Mouse (Mus musculus): ENCODE results near the gene Hsd17b1. TPM values are rescaled to one million over a fixed set of nuclear protein-coding genes. Genes with fewer than 3 reads are reported as not detected.

The Hsd17b1 gene
- polyA plus RNA-seq, 1 experiment, result not detected

DNA sequence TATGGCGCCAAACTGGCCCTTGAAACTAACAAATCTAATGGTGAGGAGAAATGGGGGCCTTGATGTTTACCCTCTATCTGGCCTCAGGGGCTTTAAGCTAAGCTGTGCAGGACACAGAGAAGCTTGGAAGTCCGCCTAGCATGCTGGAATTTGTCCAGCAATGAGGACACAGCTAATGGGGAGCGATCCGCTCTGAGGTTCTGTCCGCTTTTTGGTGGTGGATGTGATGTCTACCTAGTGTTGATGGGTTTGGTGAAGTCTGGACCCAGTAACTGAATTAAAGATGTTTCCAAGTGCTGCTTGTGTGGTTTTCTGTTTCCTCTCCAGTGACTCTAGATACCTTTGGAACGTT is 8.1 kb downstream of the Hsd17b1 start:
- 65% methylated on average over 6 of the region's 6 CpGs for WGBS
- peaks cover 16% of the 10 kb centered on the region for H3K4me1 ChIP-seq (ENCODE audit: control insufficient read depth, insufficient read depth, low read length)
- TF ChIP-seq POLR2A (IDR thresholded peaks at IDR 0.05; ENCODE audit: insufficient read depth, low read depth, low read length) (no peak), CTCF (IDR thresholded peaks at IDR 0.05; ENCODE audit: insufficient read depth, low read depth, low read length) (no peak)
- H3K27ac ChIP-seq (ENCODE audit: insufficient read depth, low read depth, low read length), result peak overlapping the region; percentile 67; the same call in 1 of the 2 replicates
- H3K4me3 ChIP-seq (ENCODE audit: insufficient read depth, low read depth, low read length), result no peak overlapping the region

DNA sequence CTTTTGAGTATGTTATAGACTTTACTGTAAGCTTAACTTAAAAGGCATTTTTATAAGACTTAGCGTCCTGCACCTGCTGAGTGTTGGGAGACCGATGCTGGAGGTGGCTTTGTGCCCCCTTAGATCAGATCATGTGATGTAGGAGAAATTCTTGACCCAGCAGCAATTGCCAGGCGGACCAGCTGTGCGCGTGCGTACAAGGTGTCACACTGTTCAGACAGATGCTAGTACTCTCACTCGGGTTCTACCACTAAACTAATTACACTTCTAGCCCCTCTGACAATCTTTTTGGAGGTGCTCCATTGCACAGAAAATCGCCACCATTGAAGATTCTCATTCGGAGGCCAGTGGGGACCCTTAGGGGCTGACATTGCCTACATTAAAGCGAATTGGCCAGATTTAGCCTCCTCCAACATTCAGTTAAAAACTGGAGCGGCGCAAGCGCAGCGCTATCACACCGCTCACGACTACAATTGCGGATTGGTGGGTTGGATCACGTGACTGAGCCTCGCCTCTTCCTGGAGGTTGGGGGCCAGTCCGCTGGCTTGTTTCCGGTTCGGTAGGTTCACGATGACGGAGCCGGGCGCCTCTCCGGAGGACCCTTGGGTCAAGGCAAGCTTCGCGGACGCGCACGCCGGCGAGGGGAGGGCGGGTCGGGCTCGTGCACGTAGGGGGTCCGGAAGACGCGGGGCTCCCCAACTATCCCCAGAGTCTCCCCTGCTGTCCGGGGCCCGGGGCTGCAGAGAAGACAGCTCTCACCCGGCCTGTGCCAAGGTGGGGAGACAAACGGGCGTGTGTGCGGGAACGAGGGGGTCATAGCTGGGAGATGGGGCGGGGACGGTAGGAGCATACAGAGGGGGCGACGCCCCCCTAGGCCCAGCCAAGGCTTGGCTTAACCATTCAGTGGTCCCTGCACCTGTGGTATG is 8.8 kb downstream of the Hsd17b1 start, which contains the start of gene Mlx:
TSS of gene Mlx (plus strand) at position 522 of the 926 bp plus-strand sequence.
- Histone ChIP-seq H3K4me1 (ENCODE audit: control insufficient read depth, insufficient read depth, low read length) (peaks cover 16% of the 10 kb centered on the region), H3K27ac (ENCODE audit: insufficient read depth, low read depth, low read length) (peak within 1 kb of the TSS; percentile 67), H3K4me3 (ENCODE audit: insufficient read depth, low read depth, low read length) (peak within 1 kb of the TSS; percentile 69)
- WGBS, result 1% methylated on average over 52 of the region's 52 CpGs
- no peak for TF ChIP-seq CTCF (IDR thresholded peaks at IDR 0.05; ENCODE audit: insufficient read depth, low read depth, low read length)
- TF ChIP-seq POLR2A (IDR thresholded peaks at IDR 0.05; ENCODE audit: insufficient read depth, low read depth, low read length), result peak; percentile 48; the same call in 1 of the 2 replicates

DNA sequence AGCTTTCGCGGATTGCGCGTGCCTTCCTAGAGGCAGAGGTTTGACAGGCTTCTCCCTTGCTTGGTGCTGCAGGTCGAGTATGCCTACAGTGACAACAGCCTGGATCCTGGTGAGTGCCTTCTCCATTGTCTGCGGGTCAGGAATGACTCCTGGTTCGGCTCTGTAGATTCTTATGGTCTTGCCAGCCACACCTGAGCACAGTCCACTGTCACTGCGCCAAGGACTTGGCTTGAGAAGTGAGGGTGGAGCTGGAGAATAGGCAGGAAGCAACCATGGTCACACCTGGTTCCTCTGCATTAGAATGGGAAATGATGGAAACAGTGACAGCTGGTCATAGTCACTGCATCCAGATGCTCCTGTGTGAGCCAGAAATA is 9.5 kb downstream of the Hsd17b1 start:
- H3K4me1 ChIP-seq (ENCODE audit: control insufficient read depth, insufficient read depth, low read length), result peaks cover 16% of the 10 kb centered on the region
- WGBS, result 5% methylated on average over 8 of the region's 8 CpGs
- H3K4me3 ChIP-seq (ENCODE audit: insufficient read depth, low read depth, low read length), result peak overlapping the region; percentile 69
- TF ChIP-seq CTCF (IDR thresholded peaks at IDR 0.05; ENCODE audit: insufficient read depth, low read depth, low read length), result no peak
- TF ChIP-seq POLR2A (IDR thresholded peaks at IDR 0.05; ENCODE audit: insufficient read depth, low read depth, low read length), result no peak
- H3K27ac ChIP-seq (ENCODE audit: insufficient read depth, low read depth, low read length), result no peak overlapping the region

DNA sequence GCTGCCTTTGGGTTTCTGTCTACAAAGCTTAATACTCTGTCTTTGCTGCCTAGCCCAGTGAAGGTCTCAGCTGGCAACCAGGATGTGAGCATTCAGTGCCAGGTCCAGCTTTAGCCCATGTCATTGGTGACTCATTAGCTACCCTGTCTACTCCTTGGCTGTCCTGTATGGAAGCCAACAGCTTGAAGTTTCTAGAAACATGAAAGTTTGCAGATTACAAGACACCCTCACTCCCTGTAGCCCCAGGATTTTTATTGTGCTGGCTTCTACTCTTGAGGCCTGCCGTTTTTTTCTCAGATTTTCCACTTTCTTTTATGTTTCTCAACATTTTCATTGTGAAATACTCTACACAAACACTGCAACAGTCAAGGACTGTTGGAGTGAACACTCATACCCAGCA is 11.7 kb downstream of the Hsd17b1 start:
- TF ChIP-seq CTCF (IDR thresholded peaks at IDR 0.05; ENCODE audit: insufficient read depth, low read depth, low read length), result no peak
- TF ChIP-seq POLR2A (IDR thresholded peaks at IDR 0.05; ENCODE audit: insufficient read depth, low read depth, low read length), result no peak
- H3K4me1 ChIP-seq (ENCODE audit: control insufficient read depth, insufficient read depth, low read length), result peaks cover 11% of the 10 kb centered on the region
- H3K27ac ChIP-seq (ENCODE audit: insufficient read depth, low read depth, low read length), result no peak overlapping the region
- no peak overlapping the region for H3K4me3 ChIP-seq (ENCODE audit: insufficient read depth, low read depth, low read length)
- WGBS, result 81% methylated on average over 1 of the region's 1 CpGs

DNA sequence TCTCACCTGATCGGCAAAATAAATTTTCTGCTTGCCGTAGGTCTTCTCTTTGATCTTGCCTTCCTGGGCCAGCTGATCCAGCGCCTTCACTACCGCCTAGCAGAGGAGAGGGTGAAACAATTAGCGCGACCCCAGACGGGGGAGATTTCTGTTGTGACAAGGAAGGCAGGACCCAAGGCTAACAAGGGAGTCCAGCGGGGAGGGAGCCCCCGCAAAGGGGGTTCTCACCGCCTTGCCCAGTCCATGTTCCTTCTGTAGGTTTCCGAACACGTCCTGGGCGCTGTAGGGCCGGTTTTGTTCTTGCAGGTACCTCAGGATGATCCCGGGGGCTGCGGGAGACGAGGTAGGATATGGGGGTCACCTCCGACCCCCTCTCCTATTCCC is 16.7 kb downstream of the Hsd17b1 start:
- H3K4me3 ChIP-seq (ENCODE audit: insufficient read depth, low read depth, low read length), result peak overlapping the region; percentile 82
- peaks cover 8% of the 10 kb centered on the region for H3K4me1 ChIP-seq (ENCODE audit: control insufficient read depth, insufficient read depth, low read length)
- TF ChIP-seq CTCF (IDR thresholded peaks at IDR 0.05; ENCODE audit: insufficient read depth, low read depth, low read length) (no peak), POLR2A (IDR thresholded peaks at IDR 0.05; ENCODE audit: insufficient read depth, low read depth, low read length) (no peak)
- WGBS, result 1% methylated on average over 18 of the region's 18 CpGs
- H3K27ac ChIP-seq (ENCODE audit: insufficient read depth, low read depth, low read length), result no peak overlapping the region

DNA sequence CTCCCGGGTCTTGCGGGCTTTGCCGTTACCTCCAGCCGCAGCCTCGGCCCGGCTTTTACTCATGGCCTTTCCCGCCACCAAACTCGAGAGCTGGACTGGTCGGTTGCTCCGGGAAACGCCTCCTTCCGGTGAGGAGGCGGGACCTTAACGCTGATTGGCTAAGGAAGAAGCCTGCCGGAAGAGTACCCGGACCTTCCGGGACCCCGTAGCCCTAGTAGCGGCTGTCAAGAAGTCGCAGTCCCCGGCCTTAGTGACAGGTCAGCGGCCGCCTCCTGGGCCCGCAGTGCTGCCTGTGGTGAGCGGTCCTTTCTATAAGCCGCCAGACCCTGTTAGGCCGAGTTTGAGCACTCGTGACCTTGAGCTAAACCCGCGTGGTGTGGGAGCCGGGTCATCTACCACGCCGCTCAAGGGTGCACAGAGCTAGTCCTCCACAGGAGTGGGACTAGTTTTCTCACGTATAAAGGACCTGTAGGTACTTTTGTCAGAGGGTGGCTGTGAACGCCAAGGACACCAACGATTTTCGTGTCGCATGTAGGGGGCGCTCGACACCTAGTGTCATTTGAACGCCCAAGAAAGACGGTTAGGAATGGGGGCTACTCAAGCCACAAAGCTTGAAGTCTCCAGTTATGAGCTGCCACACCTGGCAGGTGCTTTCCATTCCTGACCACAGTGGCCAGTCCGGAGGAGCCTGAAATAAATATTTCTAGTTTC is 17.3 kb downstream of the Hsd17b1 start, which contains the start of gene Psmc3ip:
TSS of gene Psmc3ip (minus strand) at position 123 of the 711 bp plus-strand sequence.
- H3K4me1 ChIP-seq (ENCODE audit: control insufficient read depth, insufficient read depth, low read length), result peaks cover 8% of the 10 kb centered on the region
- peak within 1 kb of the TSS; percentile 95 for H3K27ac ChIP-seq (ENCODE audit: insufficient read depth, low read depth, low read length)
- WGBS, result 1% methylated on average over 43 of the region's 43 CpGs
- peak within 1 kb of the TSS; percentile 82 for H3K4me3 ChIP-seq (ENCODE audit: insufficient read depth, low read depth, low read length)
- TF ChIP-seq CTCF (IDR thresholded peaks at IDR 0.05; ENCODE audit: insufficient read depth, low read depth, low read length), result peak; percentile 91; the same call in 1 of the 2 replicates
- TF ChIP-seq POLR2A (IDR thresholded peaks at IDR 0.05; ENCODE audit: insufficient read depth, low read depth, low read length), result peak; percentile 70

DNA sequence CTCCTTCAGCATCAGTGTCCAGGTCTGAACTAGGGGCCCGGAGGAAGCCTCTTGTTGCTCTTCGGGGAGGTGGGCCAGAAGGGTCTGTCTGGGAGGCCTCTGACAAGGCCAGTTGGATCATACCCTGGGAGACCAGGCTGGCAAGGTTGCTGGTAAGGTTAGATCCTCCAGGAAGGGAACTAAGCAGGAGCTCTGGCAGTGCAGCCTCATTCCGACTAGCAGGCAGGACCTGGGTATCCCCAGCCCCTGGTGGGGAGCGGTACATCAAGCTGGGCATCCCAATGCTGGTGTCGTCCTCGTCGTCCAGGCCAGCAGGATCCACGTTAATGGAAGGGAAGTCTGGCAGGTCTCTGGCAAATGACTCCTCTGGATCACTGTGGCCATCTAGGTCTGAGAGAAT is 20.0 kb downstream of the Hsd17b1 start:
- no peak for TF ChIP-seq CTCF (IDR thresholded peaks at IDR 0.05; ENCODE audit: insufficient read depth, low read depth, low read length)
- TF ChIP-seq POLR2A (IDR thresholded peaks at IDR 0.05; ENCODE audit: insufficient read depth, low read depth, low read length), result no peak

DNA sequence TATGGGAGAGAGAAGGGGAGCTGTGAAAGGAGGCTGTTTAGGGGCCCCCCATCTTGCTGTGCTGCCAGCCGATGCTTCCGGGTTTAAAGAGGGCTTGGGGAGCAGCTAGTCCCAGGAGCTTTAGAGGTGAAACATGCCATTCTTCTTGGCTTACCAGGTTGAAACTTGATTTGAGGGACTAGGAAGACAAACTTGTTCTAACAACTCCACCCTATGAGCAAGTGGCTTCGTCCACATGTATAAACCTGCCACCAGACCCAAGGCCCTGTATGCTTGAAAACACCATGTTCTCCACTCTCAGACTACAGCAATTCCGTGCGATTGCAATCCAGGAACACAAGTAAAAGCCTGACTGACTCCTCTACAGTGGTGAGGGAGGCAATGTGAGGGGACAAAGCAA is 24.8 kb downstream of the Hsd17b1 start:
- 91% methylated on average over 5 of the region's 5 CpGs for WGBS
- Histone ChIP-seq H3K4me1 (ENCODE audit: control insufficient read depth, insufficient read depth, low read length) (peaks cover 2% of the 10 kb centered on the region; the same call in 1 of the 2 replicates), H3K27ac (ENCODE audit: insufficient read depth, low read depth, low read length) (no peak overlapping the region), H3K4me3 (ENCODE audit: insufficient read depth, low read depth, low read length) (no peak overlapping the region)
- TF ChIP-seq CTCF (IDR thresholded peaks at IDR 0.05; ENCODE audit: insufficient read depth, low read depth, low read length) (no peak), POLR2A (IDR thresholded peaks at IDR 0.05; ENCODE audit: insufficient read depth, low read depth, low read length) (no peak)

More for the DNA sequence above, 20.0 kb downstream of the Hsd17b1 start:
- 93% methylated on average over 8 of the region's 8 CpGs for WGBS
- Histone ChIP-seq H3K4me3 (ENCODE audit: insufficient read depth, low read depth, low read length) (no peak overlapping the region), H3K27ac (ENCODE audit: insufficient read depth, low read depth, low read length) (no peak overlapping the region), H3K4me1 (ENCODE audit: control insufficient read depth, insufficient read depth, low read length) (peaks cover 8% of the 10 kb centered on the region)

DNA sequence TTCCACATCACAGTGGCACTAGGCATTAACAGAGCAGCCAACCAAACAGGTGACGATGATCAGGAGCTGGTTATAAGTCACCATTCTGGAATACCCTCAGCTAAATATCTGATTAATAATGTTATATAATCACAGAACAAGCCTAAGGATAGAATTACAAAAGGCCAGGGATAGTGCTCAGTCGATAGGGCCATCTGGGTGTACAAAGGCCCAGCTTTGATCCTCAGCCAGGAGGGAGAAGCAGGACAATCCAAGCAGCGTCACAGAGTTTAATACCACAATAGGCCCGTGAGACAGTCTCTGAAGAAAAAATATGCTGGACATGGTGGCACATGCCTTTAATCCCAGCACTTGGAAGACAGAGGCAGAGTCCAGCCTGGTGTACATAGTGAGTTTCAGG is 31.1 kb downstream of the Hsd17b1 start:
- TF ChIP-seq POLR2A (IDR thresholded peaks at IDR 0.05; ENCODE audit: insufficient read depth, low read depth, low read length) (no peak), CTCF (IDR thresholded peaks at IDR 0.05; ENCODE audit: insufficient read depth, low read depth, low read length) (no peak)
- 57% methylated on average over 4 of the region's 4 CpGs for WGBS
- no peak overlapping the region for H3K27ac ChIP-seq (ENCODE audit: insufficient read depth, low read depth, low read length)
- H3K4me1 ChIP-seq (ENCODE audit: control insufficient read depth, insufficient read depth, low read length), result peaks cover 7% of the 10 kb centered on the region; the same call in 1 of the 2 replicates
- no peak overlapping the region for H3K4me3 ChIP-seq (ENCODE audit: insufficient read depth, low read depth, low read length)
